Mouse (Mus musculus) cortical plate, adult 2 months (tissue): ENCODE data around the gene Dusp3.

Source experiments
- CTCF ChIP-seq: fragments of 200-500 bp; IDR thresholded peaks from 2 replicates; pipeline ENCODE4 v1.5.1; 2011; ENCODE audit warnings: mild to moderate bottlenecking, control low read depth, low read length; ENCODE audit not compliant: insufficient read depth; ENCODE audit errors: extremely low read depth
- POLR2A ChIP-seq: fragments of 200-500 bp; IDR thresholded peaks from 2 replicates; pipeline ENCODE4 v1.6.1; 2011; ENCODE audit warnings: mild to moderate bottlenecking, low read length, control low read depth; ENCODE audit not compliant: insufficient read depth; ENCODE audit errors: extremely low read depth

DNA sequence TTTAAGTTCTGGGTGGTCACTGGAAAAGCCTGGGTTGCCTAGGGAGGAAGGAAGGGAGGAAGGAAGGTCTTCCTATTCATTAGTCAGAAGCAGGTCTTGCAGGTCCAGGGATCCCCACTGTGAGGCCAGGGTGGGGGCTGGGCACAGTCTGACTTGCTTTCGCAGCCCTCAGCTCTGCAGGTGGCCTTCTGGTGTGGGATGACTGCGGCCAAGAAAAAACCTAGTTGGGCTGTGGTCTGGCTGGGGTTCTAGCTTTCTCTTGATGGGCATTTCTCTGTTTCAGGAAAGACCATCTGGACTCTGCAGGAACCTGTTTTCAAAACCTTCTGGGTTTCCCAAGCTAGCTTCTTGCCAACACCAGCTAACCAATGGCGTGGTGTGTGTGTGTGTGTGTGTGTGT lies 43.8 kb downstream of the Dusp3 start:
- no peak for TF ChIP-seq CTCF
- no peak for TF ChIP-seq POLR2A
